Mouse (Mus musculus): Measurements from ENCODE around the gene Padi4. TPM values are rescaled to one million over a fixed set of nuclear protein-coding genes. Genes with fewer than 3 reads are reported as not detected.

Padi4 gene
- polyA plus RNA-seq, 1 experiment from 2014 or later: 1.4 TPM

DNA sequence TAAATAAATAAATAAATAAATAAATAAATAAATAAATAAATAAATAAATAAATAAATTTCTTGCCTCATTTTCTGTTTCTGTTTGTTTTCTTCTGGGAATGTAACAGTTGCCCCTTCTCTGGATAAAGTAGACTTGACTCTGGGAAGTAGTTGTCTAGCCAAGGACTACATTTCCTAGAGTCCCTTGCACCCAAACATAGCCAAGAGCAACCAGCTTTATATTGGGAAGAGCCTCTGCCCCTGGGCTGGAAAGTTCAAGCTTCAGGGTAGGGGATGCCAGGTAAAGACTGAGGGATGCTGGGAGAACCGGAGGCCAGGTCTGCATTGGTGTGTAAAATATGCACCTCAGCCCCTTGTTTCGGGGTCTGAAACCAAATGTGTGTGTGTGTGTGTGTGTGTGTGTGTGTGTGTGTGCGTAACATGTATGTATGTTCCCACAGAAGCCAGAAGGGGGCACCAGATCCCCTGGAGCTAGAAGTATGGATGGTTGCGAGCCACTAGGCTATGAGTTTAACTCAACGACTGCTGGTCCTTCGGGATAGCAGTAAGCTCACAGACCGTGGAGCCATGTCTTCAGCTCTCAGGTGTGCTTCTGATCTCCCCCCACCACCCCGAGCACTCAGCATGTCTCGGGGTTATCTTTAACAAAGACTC, 10.4 kb upstream of the Padi4 start:
- Histone ChIP-seq H3K9me3 (replicated peaks) (no peaks in the 10 kb centered on the region; the same call in 1 of the 2 replicates), H3K4me3 (replicated peaks) (no peak overlapping the region), H3K36me3 (no peaks in the 10 kb centered on the region), H3K4me2 (no peak overlapping the region), H3K9ac (no peak overlapping the region), H3K4me1 (peaks cover 14% of the 10 kb centered on the region), H3K27ac (no peak overlapping the region), H3K27me3 (no peaks in the 10 kb centered on the region)
- no peak for ATAC-seq (replicated peaks; ENCODE audit: low FRiP score)
- 99% methylated on average over 9 of the region's 9 CpGs for WGBS

DNA sequence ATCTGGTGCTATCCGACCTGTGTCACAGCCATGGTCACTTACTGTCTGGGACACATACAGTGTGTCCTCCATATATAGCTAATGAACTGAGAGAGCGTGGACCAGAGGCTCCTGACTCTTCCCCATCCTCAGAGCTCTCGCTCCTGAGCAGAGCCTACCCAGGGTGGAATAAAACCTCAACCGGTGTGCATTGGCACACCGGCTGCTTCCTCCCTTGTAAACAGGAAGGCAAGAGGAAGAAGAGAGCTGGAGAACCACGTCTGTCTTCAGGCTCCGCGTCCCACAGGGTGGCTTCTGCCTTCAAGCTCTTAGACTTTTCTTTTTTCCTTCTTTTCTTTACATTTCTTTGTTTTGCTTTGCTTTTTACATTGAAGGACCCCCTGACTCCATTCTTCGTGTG, 8.8 kb upstream of the Padi4 start:
- Histone ChIP-seq H3K4me2 (no peak overlapping the region), H3K36me3 (no peaks in the 10 kb centered on the region), H3K27ac (no peak overlapping the region), H3K9ac (no peak overlapping the region), H3K4me3 (replicated peaks) (no peak overlapping the region), H3K27me3 (no peaks in the 10 kb centered on the region), H3K4me1 (peaks cover 8% of the 10 kb centered on the region), H3K9me3 (replicated peaks) (no peaks in the 10 kb centered on the region; the same call in 1 of the 2 replicates)
- no peak for ATAC-seq (replicated peaks; ENCODE audit: low FRiP score)
- 82% methylated on average over 9 of the region's 9 CpGs for WGBS

DNA sequence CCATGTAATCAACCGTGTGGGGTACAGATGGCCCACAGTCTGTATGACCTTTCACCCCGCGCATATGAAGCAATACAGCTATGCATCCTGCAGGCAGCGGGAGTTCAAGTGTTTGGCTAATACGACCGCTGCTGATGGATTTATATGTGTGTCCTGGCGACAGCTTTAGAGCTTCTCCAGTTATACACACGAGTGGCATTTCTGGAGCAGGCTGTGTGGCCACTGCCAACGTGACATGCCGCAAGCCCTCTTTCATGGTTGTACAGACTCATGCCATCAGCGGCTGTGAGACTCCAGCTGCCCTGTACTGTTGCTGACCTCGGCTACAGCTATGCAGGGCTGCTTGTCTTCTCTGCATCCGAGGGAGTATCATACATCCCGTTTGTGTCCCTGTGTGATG, 6.5 kb upstream of the Padi4 start:
- Histone ChIP-seq H3K4me1 (peaks cover 8% of the 10 kb centered on the region), H3K27me3 (no peaks in the 10 kb centered on the region), H3K36me3 (no peaks in the 10 kb centered on the region), H3K27ac (no peak overlapping the region), H3K4me3 (replicated peaks) (no peak overlapping the region), H3K9ac (no peak overlapping the region), H3K9me3 (replicated peaks) (no peaks in the 10 kb centered on the region; the same call in 1 of the 2 replicates), H3K4me2 (no peak overlapping the region)
- no peak for ATAC-seq (replicated peaks; ENCODE audit: low FRiP score)
- 43% methylated on average over 14 of the region's 14 CpGs for WGBS

DNA sequence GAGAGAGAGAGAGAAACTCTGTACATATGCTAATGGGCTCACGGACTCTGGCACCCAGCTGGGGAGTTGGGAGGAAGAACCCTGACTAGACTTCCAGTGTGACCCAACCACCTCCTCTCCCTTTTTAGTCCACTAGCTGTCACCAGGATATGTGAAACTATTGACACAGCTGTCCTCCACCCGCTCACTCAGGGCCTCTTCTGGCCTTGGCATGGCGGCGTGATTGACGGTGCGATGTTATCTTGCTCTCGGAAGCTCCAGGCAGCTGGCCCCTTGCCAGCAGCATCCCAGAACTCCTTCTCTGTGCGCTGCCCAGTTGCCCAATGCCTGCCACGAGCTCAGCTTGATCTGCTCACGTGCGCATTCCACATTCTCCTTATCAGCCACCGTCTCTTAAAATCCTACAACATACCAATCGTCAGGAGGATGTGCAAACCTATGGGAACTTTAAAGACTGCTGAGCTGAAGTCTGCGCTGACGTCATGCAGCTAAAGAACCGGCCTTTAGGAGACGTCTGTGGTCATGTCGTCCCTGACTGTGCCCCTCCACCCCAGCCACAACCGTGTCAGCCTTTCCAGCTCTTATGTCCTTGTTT, 5.9 kb upstream of the Padi4 start:
- peak; percentile 79 for ATAC-seq (replicated peaks; ENCODE audit: low FRiP score)
- no peaks in the 10 kb centered on the region for H3K27me3 ChIP-seq

DNA sequence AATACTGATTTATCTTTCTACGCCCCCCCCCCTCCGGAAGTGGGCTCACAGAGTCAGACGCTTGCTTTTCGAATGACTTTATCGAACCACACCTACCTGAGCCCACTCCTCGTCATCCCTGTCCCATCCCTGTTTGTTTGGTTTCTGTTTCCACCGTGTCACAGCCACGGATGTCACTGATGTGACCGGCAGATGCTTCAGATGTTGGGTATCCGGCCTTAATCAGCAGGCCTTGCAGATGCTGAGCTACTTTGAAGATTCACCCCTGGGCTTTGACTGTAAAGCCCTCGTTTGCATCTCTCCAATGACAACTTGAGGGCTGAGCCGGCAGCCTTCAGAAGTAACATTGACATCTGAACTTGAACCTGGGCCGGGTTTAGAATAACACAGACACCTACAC, 2.6 kb upstream of the Padi4 start:
- Histone ChIP-seq H3K9me3 (replicated peaks) (no peaks in the 10 kb centered on the region; the same call in 1 of the 2 replicates), H3K4me3 (replicated peaks) (no peak overlapping the region), H3K27me3 (no peaks in the 10 kb centered on the region), H3K4me2 (no peak overlapping the region), H3K9ac (no peak overlapping the region), H3K36me3 (no peaks in the 10 kb centered on the region), H3K27ac (no peak overlapping the region), H3K4me1 (peaks cover 20% of the 10 kb centered on the region)
- WGBS: 49% methylated on average over 13 of the region's 13 CpGs
- no peak for ATAC-seq (replicated peaks; ENCODE audit: low FRiP score)

More for the DNA sequence above, 5.9 kb upstream of the Padi4 start:
- no peak overlapping the region for H3K27ac ChIP-seq
- 21% methylated on average over 19 of the region's 19 CpGs for WGBS
- H3K4me2 ChIP-seq: no peak overlapping the region
- H3K36me3 ChIP-seq: no peaks in the 10 kb centered on the region
- H3K4me1 ChIP-seq: peaks cover 8% of the 10 kb centered on the region
- H3K9ac ChIP-seq: no peak overlapping the region
- no peak overlapping the region for H3K4me3 ChIP-seq (replicated peaks)
- H3K9me3 ChIP-seq (replicated peaks): no peaks in the 10 kb centered on the region; the same call in 1 of the 2 replicates

DNA sequence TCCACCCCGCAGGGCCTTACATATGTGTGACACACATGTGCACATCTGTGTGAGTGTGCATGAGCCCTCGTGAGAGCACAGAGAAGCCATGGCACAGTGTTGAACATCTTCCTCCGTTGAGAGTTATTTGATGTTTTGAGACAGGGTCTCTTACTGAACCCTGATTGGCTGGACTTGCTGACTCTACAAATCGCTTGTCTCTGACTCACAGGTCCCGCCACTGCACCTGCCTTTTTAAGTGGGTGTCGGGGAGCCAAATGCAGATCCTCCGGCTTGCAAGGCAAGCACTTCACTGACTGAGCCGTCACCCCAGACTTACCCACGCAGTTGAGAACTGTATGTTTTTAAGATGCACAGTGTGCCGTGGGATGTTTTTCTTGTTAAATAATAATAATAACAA, 1.8 kb upstream of the Padi4 start:
- no peak overlapping the region for H3K27ac ChIP-seq
- H3K9ac ChIP-seq: no peak overlapping the region
- peaks cover 25% of the 10 kb centered on the region for H3K4me1 ChIP-seq
- H3K4me2 ChIP-seq: no peak overlapping the region
- H3K4me3 ChIP-seq (replicated peaks): no peak overlapping the region
- no peaks in the 10 kb centered on the region for H3K36me3 ChIP-seq
- H3K27me3 ChIP-seq: no peaks in the 10 kb centered on the region
- no peak for ATAC-seq (replicated peaks; ENCODE audit: low FRiP score)
- 89% methylated on average over 10 of the region's 10 CpGs for WGBS
- H3K9me3 ChIP-seq (replicated peaks): no peaks in the 10 kb centered on the region; the same call in 1 of the 2 replicates

DNA sequence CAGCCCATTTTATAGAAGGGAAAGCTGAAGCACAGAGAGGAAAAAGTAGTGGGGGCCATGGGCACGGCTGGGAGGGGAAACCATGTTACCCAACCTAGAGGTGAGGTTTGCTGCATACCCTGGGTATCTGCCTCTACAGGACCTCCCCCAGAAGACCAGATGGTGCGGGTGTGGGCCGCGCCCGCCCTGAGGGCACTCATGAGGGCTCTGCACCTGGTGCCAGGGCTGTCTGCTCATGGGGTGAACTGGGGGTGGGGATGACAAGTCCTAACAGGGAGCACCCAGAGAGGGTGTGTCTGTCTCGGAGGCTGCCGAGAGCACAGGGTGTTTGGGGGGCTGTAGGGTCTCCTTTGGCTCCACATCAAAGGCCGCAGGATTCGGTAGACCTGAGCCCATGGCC, 857 bp upstream of the Padi4 start:
- Histone ChIP-seq H3K4me2 (no peak overlapping the region), H3K9me3 (replicated peaks) (no peaks in the 10 kb centered on the region), H3K4me1 (peaks cover 28% of the 10 kb centered on the region), H3K36me3 (no peaks in the 10 kb centered on the region), H3K9ac (no peak overlapping the region), H3K27me3 (no peaks in the 10 kb centered on the region), H3K27ac (no peak overlapping the region), H3K4me3 (replicated peaks) (no peak overlapping the region)
- ATAC-seq (replicated peaks; ENCODE audit: low FRiP score): no peak
- 87% methylated on average over 9 of the region's 9 CpGs for whole genome bisulfite sequencing

DNA sequence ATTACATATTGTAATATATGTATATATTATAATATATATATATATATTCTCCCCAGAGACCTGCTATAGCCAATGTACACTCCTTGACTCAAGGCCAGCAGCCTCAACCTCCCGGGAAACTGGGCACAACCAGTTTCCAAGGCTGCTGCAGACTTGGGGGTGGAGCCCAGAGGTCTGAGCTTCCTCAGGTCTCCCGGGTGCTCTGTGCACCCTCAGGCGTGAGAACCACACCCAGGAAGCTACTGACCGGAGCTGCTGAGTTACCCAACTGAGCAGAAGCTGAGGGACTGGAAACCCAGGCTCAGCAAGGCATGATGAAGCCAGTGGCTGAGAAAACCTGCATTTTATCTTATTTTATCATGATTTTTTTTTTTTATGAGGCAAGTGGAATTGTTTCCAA, 2.9 kb downstream of the Padi4 start:
- WGBS: 16% methylated on average over 4 of the region's 4 CpGs
- Histone ChIP-seq H3K27ac (no peak overlapping the region), H3K9me3 (replicated peaks) (no peaks in the 10 kb centered on the region), H3K4me3 (replicated peaks) (no peak overlapping the region), H3K9ac (no peak overlapping the region), H3K27me3 (no peaks in the 10 kb centered on the region), H3K4me2 (no peak overlapping the region), H3K4me1 (peaks cover 25% of the 10 kb centered on the region), H3K36me3 (no peaks in the 10 kb centered on the region)
- no peak for ATAC-seq (replicated peaks; ENCODE audit: low FRiP score)

DNA sequence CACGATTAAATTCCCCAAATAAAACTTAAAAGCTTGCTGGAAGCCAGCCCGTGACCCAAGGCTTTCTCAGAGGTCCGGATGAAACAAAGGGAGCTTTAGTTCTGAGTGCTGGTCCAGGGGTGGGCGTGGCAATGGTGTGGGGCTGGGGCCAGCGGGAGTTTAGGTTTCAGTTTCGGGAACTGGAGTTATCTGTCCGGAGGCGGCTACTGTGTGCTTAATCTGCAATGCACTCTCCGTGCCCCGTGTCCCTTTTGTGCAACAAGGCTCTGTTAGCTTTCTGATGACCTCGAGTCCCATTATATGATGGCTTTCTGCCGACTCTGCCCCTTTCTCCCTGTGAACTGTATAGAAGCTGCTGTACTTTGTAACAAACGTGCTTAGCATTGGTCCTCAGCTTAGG, 3.6 kb downstream of the Padi4 start:
- ATAC-seq (replicated peaks; ENCODE audit: low FRiP score): no peak; the same call in 1 of the 2 replicates
- Histone ChIP-seq H3K27me3 (no peaks in the 10 kb centered on the region), H3K27ac (peak overlapping the region; percentile 48), H3K9ac (no peak overlapping the region), H3K4me2 (peak overlapping the region; percentile 55), H3K9me3 (replicated peaks) (no peaks in the 10 kb centered on the region), H3K4me1 (peaks cover 25% of the 10 kb centered on the region), H3K4me3 (replicated peaks) (peak overlapping the region; percentile 35), H3K36me3 (no peaks in the 10 kb centered on the region)
- 6% methylated on average over 13 of the region's 13 CpGs for WGBS

DNA sequence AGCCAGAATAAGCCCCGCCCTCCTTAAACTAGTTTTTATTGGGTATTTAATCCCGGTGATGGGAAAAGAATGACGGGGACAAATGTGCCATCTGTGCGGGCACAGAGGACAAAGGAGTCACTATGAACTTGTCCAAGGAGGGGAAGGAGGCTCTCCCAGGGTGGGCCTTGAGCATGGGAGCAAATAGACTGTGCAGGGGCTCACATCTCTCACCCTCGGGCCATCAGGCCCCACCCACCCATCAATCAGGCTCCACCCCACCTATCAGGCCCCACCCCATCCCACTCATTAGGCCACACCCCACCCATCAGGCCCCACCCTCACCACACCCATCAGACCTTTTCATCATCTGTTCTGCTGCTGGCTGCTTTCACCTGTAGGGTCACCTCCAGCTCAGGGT, 5.1 kb downstream of the Padi4 start:
- Histone ChIP-seq H3K36me3 (no peaks in the 10 kb centered on the region), H3K4me2 (no peak overlapping the region), H3K27me3 (no peaks in the 10 kb centered on the region), H3K4me3 (replicated peaks) (no peak overlapping the region), H3K4me1 (peaks cover 25% of the 10 kb centered on the region), H3K9me3 (replicated peaks) (no peaks in the 10 kb centered on the region), H3K27ac (no peak overlapping the region), H3K9ac (no peak overlapping the region)
- ATAC-seq (replicated peaks; ENCODE audit: low FRiP score): no peak
- WGBS: 86% methylated on average over 5 of the region's 5 CpGs

DNA sequence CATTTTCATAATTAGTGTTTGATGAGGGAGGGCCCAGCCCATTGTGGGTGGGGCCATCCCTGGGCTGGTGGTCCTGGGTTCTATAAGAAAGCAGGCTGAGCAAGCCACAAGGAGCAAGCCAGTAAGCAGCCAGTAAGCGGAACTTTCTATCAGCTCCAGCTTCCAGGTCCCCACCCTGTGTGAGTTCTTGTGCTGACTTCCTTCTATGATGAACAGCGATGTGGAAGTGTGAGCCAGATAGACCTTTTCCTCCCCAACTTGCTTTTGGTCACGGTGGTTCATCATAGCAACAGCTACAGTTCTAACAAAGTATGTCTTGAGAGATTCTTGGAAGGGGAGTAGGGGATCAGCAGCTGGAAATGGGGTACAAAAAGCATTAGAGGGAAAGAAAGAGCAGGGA, 8.1 kb downstream of the Padi4 start:
- Histone ChIP-seq H3K9ac (no peak overlapping the region), H3K27ac (no peak overlapping the region), H3K27me3 (no peaks in the 10 kb centered on the region), H3K4me1 (peaks cover 7% of the 10 kb centered on the region; the same call in 1 of the 2 replicates), H3K4me3 (replicated peaks) (no peak overlapping the region), H3K9me3 (replicated peaks) (no peaks in the 10 kb centered on the region), H3K36me3 (no peaks in the 10 kb centered on the region), H3K4me2 (no peak overlapping the region)
- ATAC-seq (replicated peaks; ENCODE audit: low FRiP score): no peak
- WGBS: 80% methylated on average over 3 of the region's 3 CpGs

DNA sequence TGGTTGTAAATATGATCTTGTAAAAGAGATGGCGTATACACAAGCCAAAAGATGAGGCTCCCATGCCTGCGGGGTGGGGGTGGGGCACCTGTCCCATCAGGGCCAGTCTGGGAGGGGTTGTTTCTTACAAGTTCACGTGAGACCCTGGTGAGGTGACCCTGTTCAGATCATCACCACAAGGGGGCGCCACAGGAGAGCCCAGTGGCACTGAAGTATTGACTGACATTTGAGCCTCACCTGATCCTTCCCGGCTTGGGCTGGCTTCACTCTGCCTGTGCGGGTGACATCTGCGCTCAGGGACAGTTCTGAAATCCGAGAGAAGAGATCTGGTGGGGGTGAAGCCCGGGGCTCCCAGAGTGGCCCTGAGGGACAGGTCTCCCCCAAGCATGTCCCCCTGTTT, 10.9 kb downstream of the Padi4 start:
- Histone ChIP-seq H3K4me1 (peaks cover 2% of the 10 kb centered on the region), H3K4me2 (no peak overlapping the region), H3K9ac (no peak overlapping the region), H3K4me3 (replicated peaks) (no peak overlapping the region), H3K27me3 (no peaks in the 10 kb centered on the region), H3K36me3 (no peaks in the 10 kb centered on the region), H3K9me3 (replicated peaks) (no peaks in the 10 kb centered on the region), H3K27ac (no peak overlapping the region)
- ATAC-seq (replicated peaks; ENCODE audit: low FRiP score): no peak
- 14% methylated on average over 9 of the region's 9 CpGs for WGBS

DNA sequence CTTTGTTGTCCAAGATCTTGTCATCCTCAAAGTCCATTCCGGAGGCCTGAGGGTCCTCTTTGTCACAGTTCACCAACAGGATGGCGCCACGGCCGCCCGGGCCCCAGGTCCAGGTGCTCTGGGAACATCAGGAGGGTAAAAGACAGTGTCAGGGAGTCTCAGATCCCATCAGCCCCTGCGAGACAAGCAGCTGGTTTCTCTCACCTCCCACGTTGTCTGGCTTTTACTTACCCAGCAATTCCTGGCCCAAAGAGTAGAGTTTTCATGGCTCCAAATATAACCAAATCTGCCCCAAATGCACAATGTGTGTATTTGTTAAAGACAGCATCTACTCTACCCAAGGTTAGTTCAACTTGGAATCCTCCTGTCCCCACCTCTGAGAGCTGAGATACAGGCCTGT, 12.4 kb downstream of the Padi4 start:
- Histone ChIP-seq H3K36me3 (no peaks in the 10 kb centered on the region), H3K4me2 (no peak overlapping the region), H3K27me3 (no peaks in the 10 kb centered on the region), H3K4me3 (replicated peaks) (no peak overlapping the region), H3K4me1 (peaks cover 11% of the 10 kb centered on the region), H3K9me3 (replicated peaks) (no peaks in the 10 kb centered on the region), H3K27ac (no peak overlapping the region), H3K9ac (no peak overlapping the region)
- ATAC-seq (replicated peaks; ENCODE audit: low FRiP score): no peak
- 69% methylated on average over 7 of the region's 7 CpGs for WGBS

Measured in kidney, embryonic 15.5 days (tissue).